Mouse (Mus musculus) 3T3-L1 (cell line): ENCODE results near the gene Shmt2.

Source experiments
- DNase-seq: peaks from one replicate; pipeline ENCODE4 v3.0.0-alpha.2; 2015; ENCODE audit warnings: low read depth, low spot score

Gene Shmt2

GRCm38 (mm10) chr10:127512307-127512666 lies 10.0 kb downstream of the Shmt2 start:
- no peak for DNase-seq

- DNase-seq, result peak; percentile 63
Observed at GRCm38 (mm10) chr10:127511634-127512306, 10.5 kb downstream of the Shmt2 start.

GRCm38 (mm10) chr10:127510895-127511617 lies 11.2 kb downstream of the Shmt2 start:
- DNase-seq, result no peak

DNA sequence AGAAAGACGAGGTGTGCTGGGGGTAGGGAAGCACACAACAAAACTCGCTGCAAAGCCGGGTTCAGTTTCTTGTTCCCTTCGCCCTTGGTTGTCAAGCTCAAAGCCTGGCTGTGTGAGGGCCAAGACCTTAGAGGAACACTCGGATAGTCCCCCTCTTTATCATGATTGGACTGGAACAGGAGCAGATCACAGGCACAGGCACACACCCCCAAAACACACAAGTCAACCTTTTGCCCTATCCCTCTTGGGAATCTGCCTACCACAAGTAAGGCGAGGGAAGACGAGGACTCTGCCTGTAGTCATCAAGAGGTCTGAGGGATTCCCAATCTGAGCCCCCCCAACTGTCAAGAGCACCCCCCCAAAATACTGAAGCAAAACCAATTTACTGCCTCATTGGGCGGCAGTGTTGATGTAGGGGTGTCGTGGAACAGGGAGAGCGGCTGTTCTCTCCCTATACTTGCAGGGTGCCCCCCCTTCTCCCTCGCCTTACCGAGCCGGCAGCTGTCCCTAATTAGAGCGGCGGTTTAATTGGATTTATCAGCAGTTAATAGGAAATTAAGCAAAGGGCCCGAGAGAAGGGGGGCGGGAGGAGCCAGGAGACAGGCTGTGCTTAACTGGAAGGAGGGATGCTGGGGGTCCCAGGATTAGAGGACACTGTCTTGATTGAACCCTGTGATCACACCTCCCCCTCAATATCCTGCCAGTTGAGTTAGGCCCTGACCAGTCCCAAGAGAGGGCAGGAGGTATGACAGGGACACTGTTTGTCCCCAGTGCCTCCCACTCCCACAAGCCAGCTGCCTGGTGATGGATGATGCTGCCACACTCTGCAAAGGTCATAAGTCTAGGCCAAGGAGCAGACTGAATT lies 12.2 kb downstream of the Shmt2 start:
- no peak for DNase-seq

- peak; percentile 66 for DNase-seq
Observed at GRCm38 (mm10) chr10:127509051-127509836, 13.0 kb downstream of the Shmt2 start.

- DNase-seq, result peak; percentile 30
Observed at GRCm38 (mm10) chr10:127508239-127508638, 14.0 kb downstream of the Shmt2 start.

GRCm38 (mm10) chr10:127500894-127501893 lies 21.1 kb downstream of the Shmt2 start, which contains the start of gene Stac3:
Gene Stac3 (plus strand): TSS chr10:127501686.
- peak; percentile 74 for DNase-seq

DNA sequence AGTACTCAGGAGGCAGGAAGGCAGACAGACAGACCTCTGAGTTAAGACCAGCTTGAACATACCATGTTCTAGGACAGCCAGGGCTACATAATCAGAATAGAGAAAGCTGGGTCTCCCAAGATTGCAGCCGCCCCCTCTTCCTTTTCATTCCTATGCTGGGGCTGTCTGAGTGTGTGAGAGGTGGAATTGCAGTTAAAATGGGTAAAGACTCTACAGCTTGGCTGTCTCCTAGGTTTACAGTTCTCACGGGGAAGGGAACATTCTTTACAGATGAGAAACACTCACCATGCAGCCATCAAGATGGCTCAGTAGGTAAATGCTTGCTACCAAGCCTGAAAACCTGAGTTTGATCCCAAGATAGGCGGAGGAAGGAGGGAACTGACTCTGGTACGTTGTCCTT lies 22.2 kb downstream of the Shmt2 start:
- peak; percentile 59 for DNase-seq

- no peak for DNase-seq
Observed at GRCm38 (mm10) chr10:127499516-127499915, 22.7 kb downstream of the Shmt2 start.

GRCm38 (mm10) chr10:127496156-127496555 lies 26.1 kb downstream of the Shmt2 start:
- DNase-seq, result no peak

DNA sequence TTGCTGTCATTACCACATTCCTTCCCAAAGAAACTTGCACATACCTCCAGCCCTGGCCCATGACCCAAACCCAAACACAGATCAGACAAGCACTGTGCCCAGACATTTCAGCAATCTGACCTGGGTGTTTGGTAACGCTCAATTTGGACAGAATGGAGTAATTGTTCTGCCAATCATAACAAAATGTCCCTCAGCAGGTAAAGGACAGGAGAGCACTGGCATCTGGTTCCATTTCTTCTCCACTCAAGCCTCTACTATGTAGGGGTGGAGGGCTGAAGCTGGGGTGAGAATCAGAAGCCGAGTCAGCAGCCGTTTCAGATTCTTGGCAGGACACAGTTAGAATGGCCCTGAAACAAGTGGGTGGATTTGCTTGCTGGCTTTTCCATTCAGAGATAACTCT lies 30.1 kb downstream of the Shmt2 start:
- no peak for DNase-seq

DNA sequence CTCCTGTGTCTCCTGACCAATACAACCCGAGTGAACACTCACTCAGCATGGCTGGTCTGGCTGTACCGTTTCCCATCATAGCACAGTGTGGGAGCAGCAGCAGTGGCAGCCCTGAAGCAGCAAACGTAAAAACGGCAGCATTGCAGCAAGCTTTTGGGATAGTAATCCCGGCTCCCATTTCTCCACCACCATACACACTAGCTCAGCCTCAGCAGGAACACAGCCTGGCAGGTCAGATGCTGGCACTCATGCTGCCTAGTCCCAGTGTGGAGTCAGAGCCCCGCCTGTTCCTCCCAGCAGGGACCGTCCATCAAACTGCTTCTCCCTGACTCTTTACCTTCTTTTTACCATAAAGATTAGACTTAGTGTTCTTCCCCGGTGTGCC lies 31.1 kb downstream of the Shmt2 start:
- no peak for DNase-seq

GRCm38 (mm10) chr10:127490160-127491127 lies 31.8 kb downstream of the Shmt2 start:
- no peak for DNase-seq

- DNase-seq, result no peak
Observed at GRCm38 (mm10) chr10:127488856-127489255, 33.4 kb downstream of the Shmt2 start.

DNA sequence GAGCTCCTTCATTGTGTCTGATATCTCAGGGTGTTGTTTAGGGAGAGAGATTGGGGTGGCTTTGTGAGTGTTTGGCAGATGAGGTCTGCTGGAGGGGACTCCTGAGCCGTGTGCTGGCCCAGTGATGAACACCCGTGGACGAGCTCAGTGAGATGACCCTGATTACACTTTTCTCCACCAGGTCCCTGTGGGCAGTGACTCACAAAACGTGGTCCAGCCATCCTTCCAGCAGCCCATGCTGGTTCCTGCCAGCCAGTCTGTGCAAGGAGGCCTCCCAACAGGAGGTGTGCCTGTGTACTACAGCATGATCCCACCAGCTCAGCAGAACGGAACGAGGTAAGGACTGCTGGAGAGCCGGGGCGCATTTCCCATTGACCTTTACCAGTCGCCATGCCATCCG lies 37.0 kb downstream of the Shmt2 start:
- peak; percentile 62 for DNase-seq

DNA sequence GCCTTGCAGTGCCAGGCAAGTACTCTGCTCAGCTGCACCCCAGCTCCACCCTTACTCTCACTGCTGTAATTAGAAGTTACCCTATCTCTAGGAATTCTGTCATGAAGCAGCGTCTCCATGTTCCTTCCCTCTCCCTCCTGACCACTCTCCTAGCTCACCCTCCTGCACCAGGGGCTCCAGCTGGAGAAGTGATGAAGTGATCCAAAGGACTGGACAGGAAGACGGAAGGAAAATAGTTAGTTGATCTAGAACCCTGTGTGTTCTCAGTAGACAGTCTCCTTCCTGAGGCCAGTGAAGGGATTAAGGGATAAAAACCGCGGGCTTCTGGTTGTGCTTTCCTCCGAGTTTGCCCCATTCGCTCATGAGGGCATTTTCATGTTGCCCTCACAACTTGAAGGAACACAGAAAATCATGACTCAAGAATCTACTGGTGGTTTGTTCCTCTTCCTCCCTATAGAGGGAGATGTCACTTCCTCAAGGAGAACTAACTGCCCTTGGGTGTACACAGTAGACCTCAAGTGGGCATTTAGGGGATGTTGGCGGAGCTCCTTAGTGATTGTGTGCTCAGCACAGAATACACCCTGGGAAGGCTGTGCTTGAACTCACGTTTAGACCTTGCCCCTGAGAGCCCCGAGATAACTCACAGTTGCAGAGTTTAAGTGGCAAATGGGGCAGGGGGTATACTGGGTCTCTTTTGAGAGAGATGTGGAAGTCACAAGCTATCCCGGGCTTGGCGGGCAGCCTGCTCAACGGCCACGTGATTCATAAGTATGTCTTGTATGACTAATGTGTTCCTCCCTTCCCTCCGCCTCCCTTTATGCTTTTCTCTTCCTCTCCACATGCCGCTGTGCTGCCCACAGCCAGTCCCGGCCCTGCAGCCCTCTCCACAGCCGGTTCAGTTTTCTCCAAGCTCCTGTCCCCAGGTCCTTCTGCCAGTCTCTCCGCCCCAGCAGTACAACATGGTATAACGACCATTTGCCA lies 41.1 kb downstream of the Shmt2 start:
- DNase-seq, result peak; percentile 94

GRCm38 (mm10) chr10:127479131-127479530 lies 43.1 kb downstream of the Shmt2 start:
- DNase-seq, result peak; percentile 87

- DNase-seq, result no peak
Observed at GRCm38 (mm10) chr10:127477301-127477700, 44.9 kb downstream of the Shmt2 start.
